Mouse (Mus musculus) MEL (cell line): ENCODE measurements around the gene Hivep2. TPM values are rescaled to one million over a fixed set of nuclear protein-coding genes. Genes with fewer than 3 reads are reported as not detected.

ENCODE experiments used
- DNase-seq: peaks from one replicate; pipeline ENCODE4 v3.0.0; 2011; ENCODE audit warnings: low read depth, low spot score
- H3K27ac ChIP-seq: 2 replicates; pipeline ENCODE4 v1.5.1; 2012; ENCODE audit warnings: low read depth, mild to moderate bottlenecking, control low read depth, low read length, moderate library complexity; ENCODE audit not compliant: control insufficient read depth
- H3K27me3 ChIP-seq, 2 experiments: fragments of 150-350 bp in 1 of 2; sonication (generic) in 1 of 2; 2 replicates each; pipeline ENCODE4 v1.6.1; 2012; ENCODE audit warnings: low read length in 2 of 2, mild to moderate bottlenecking in 2 of 2, improper control_type of control experiment in 1 of 2, moderate library complexity in 1 of 2; ENCODE audit not compliant: insufficient read depth in 2 of 2, control insufficient read depth in 1 of 2
- H3K36me3 ChIP-seq, 2 experiments: 2 replicates each; pipeline ENCODE4 v1.6.1; 2012 to 2014; ENCODE audit warnings: low read length in 2 of 2, improper control_type of control experiment in 1 of 2, inconsistent platforms in 1 of 2, mild to moderate bottlenecking in 1 of 2; ENCODE audit not compliant: insufficient read depth in 2 of 2, control insufficient read depth in 1 of 2
- H3K4me1 ChIP-seq, 2 experiments: fragments of 150-350 bp in 1 of 2; sonication (generic) in 1 of 2; 2 replicates each; pipeline ENCODE4 v1.6.1; 2012; ENCODE audit warnings: low read length in 2 of 2, improper control_type of control experiment in 1 of 2, mild to moderate bottlenecking in 1 of 2; ENCODE audit not compliant: insufficient read depth in 2 of 2, control insufficient read depth in 1 of 2
- H3K4me3 ChIP-seq, 2 experiments: fragments of 150-350 bp in 1 of 2; sonication (generic) in 1 of 2; 2 replicates each; pipeline ENCODE4 v1.5.1; 2012; ENCODE audit warnings: low read depth in 2 of 2, low read length in 2 of 2, mild to moderate bottlenecking in 2 of 2, moderate library complexity in 2 of 2, control low read depth in 1 of 2, improper control_type of control experiment in 1 of 2; ENCODE audit not compliant: control insufficient read depth in 1 of 2, insufficient read depth in 1 of 2
- H3K79me2 ChIP-seq: 2 replicates; pipeline ENCODE4 v1.6.1; 2012; ENCODE audit warnings: mild to moderate bottlenecking, low read length, moderate library complexity; ENCODE audit not compliant: control insufficient read depth, poor library complexity, insufficient read depth
- H3K9ac ChIP-seq: 2 replicates; pipeline ENCODE4 v1.6.1; 2012; ENCODE audit warnings: low read depth, mild to moderate bottlenecking, control low read depth, low read length, moderate library complexity; ENCODE audit not compliant: control insufficient read depth, poor library complexity, severe bottlenecking
- H3K9me3 ChIP-seq: fragments of 150-350 bp; sonication (generic); replicated peaks from 2 replicates; pipeline ENCODE4 v1.6.1; 2012; ENCODE audit warnings: mild to moderate bottlenecking, low read length, improper control_type of control experiment, moderate library complexity; ENCODE audit not compliant: insufficient read depth
- BHLHE40 ChIP-seq: IDR thresholded peaks from 2 replicates; pipeline ENCODE4 v1.6.1; 2012; ENCODE audit warnings: low read depth, mild to moderate bottlenecking, inconsistent platforms, low read length, improper control_type of control experiment, borderline replicate concordance
- CHD1 ChIP-seq: IDR thresholded peaks from 2 replicates; pipeline ENCODE4 v1.6.1; 2012; ENCODE audit warnings: low read depth, mild to moderate bottlenecking, inconsistent platforms, low read length, improper control_type of control experiment
- CHD2 ChIP-seq: IDR thresholded peaks from 2 replicates; pipeline ENCODE4 v1.6.1; 2011; ENCODE audit warnings: low read length, improper control_type of control experiment
- CTCF ChIP-seq, 3 experiments: IDR thresholded peaks in 2 of 3; conservative IDR thresholded peaks in 1 of 3; 2 replicates each; pipeline ENCODE4 v1.5.1; 2011 to 2012; ENCODE audit warnings: low read length in 3 of 3, low read depth in 2 of 3, mild to moderate bottlenecking in 2 of 3, improper control_type of control experiment in 1 of 3, inconsistent platforms in 1 of 3, mixed read lengths in 1 of 3, moderate library complexity in 1 of 3; ENCODE audit not compliant: control insufficient read depth in 1 of 3, insufficient read depth in 1 of 3, poor library complexity in 1 of 3, severe bottlenecking in 1 of 3
- E2F4 ChIP-seq: IDR thresholded peaks from 2 replicates; pipeline ENCODE4 v1.6.1; 2011; ENCODE audit warnings: low read depth, low read length, improper control_type of control experiment, borderline replicate concordance
- GABPA ChIP-seq: IDR thresholded peaks from 2 replicates; pipeline ENCODE4 v1.6.1; 2012; ENCODE audit warnings: low read depth, mild to moderate bottlenecking, inconsistent platforms, low read length, improper control_type of control experiment, moderate library complexity
- GATA1 ChIP-seq: IDR thresholded peaks from 2 replicates; pipeline ENCODE4 v1.6.1; 2011; ENCODE audit warnings: low read depth, low read length, improper control_type of control experiment
- HCFC1 ChIP-seq: IDR thresholded peaks from 2 replicates; pipeline ENCODE4 v1.6.1; 2012; ENCODE audit warnings: low read depth, mild to moderate bottlenecking, inconsistent platforms, low read length, improper control_type of control experiment, moderate library complexity
- KAT2A ChIP-seq: conservative IDR thresholded peaks from 2 replicates; pipeline ENCODE4 v1.6.1; 2012; ENCODE audit warnings: low read depth, low read length, improper control_type of control experiment, inconsistent platforms
- MAZ ChIP-seq: IDR thresholded peaks from 2 replicates; pipeline ENCODE4 v1.6.1; 2012; ENCODE audit warnings: low read depth, mild to moderate bottlenecking, inconsistent platforms, low read length, improper control_type of control experiment
- MEF2A ChIP-seq: IDR thresholded peaks from 2 replicates; pipeline ENCODE4 v1.6.1; 2014; ENCODE audit warnings: low read depth, mild to moderate bottlenecking, inconsistent platforms, low read length, improper control_type of control experiment; ENCODE audit not compliant: poor library complexity, insufficient replicate concordance, severe bottlenecking; ENCODE audit errors: extremely low read depth
- MYC ChIP-seq: IDR thresholded peaks from 2 replicates; pipeline ENCODE4 v1.6.1; 2011; ENCODE audit warnings: low read depth, mild to moderate bottlenecking, low read length, improper control_type of control experiment, moderate library complexity
- NELFE ChIP-seq: IDR thresholded peaks from 2 replicates; pipeline ENCODE4 v1.6.1; 2011; ENCODE audit warnings: low read depth, low read length, improper control_type of control experiment
- POLR2A ChIP-seq, 2 experiments: IDR thresholded peaks; 2 replicates each; pipeline ENCODE4 v1.6.1; 2011 to 2012; ENCODE audit warnings: low read length in 2 of 2, mild to moderate bottlenecking in 2 of 2, control low read depth in 1 of 2, improper control_type of control experiment in 1 of 2, low read depth in 1 of 2, moderate library complexity in 1 of 2; ENCODE audit not compliant: control insufficient read depth in 1 of 2, insufficient read depth in 1 of 2, poor library complexity in 1 of 2
- POLR2AphosphoS2 ChIP-seq: IDR thresholded peaks from 2 replicates; pipeline ENCODE4 v1.6.1; 2011; ENCODE audit warnings: low read length, improper control_type of control experiment
- POLR2AphosphoS5 ChIP-seq: IDR thresholded peaks from 2 replicates; pipeline ENCODE4 v1.6.1; 2012; ENCODE audit warnings: low read depth, borderline replicate concordance, mild to moderate bottlenecking, inconsistent platforms, low read length, moderate library complexity, mixed read lengths
- RAD21 ChIP-seq: IDR thresholded peaks from 2 replicates; pipeline ENCODE4 v1.6.1; 2011; ENCODE audit warnings: mild to moderate bottlenecking, low read depth, low read length, improper control_type of control experiment
- SIN3A ChIP-seq: IDR thresholded peaks from 2 replicates; pipeline ENCODE4 v1.6.1; 2012; ENCODE audit warnings: low read length, improper control_type of control experiment, inconsistent platforms
- UBTF ChIP-seq: IDR thresholded peaks from 2 replicates; pipeline ENCODE4 v1.6.1; 2012; ENCODE audit warnings: low read depth, mild to moderate bottlenecking, inconsistent platforms, low read length, improper control_type of control experiment, moderate library complexity, borderline replicate concordance; ENCODE audit not compliant: insufficient read depth
- USF1 ChIP-seq: IDR thresholded peaks from 2 replicates; pipeline ENCODE4 v1.6.1; 2014; ENCODE audit warnings: low read depth, mild to moderate bottlenecking, inconsistent platforms, low read length, improper control_type of control experiment, moderate library complexity
- USF2 ChIP-seq, 2 experiments: IDR thresholded peaks; 2 replicates each; pipeline ENCODE4 v1.6.1; 2011 to 2012; ENCODE audit warnings: improper control_type of control experiment in 2 of 2, low read length in 2 of 2, borderline replicate concordance in 1 of 2, inconsistent platforms in 1 of 2, low read depth in 1 of 2, mild to moderate bottlenecking in 1 of 2; ENCODE audit not compliant: insufficient read depth in 1 of 2
- ZC3H11A ChIP-seq: IDR thresholded peaks from 2 replicates; pipeline ENCODE4 v1.6.1; 2012; ENCODE audit warnings: low read depth, mild to moderate bottlenecking, inconsistent platforms, low read length, improper control_type of control experiment
- ZKSCAN1 ChIP-seq: IDR thresholded peaks from 2 replicates; pipeline ENCODE4 v1.6.1; 2012; ENCODE audit warnings: low read depth, mild to moderate bottlenecking, inconsistent platforms, low read length, improper control_type of control experiment, moderate library complexity
- ZNF384 ChIP-seq: IDR thresholded peaks from 2 replicates; pipeline ENCODE4 v1.6.1; 2012; ENCODE audit warnings: low read depth, mild to moderate bottlenecking, inconsistent platforms, low read length, improper control_type of control experiment
- polyA plus RNA-seq, 2 experiments: library from polyadenylated mRNA; stranded (reverse) in 1 of 2; unstranded in 1 of 2; fragments of >175 nt in 1 of 2; fragments of >200 nt in 1 of 2; gene quantifications; 2 replicates each; pipeline versions ENCODE4 v1.2.1 to v1.2.4; 2012; ENCODE audit warnings: low replicate concordance in 2 of 2, low read depth in 1 of 2; ENCODE audit not compliant: insufficient read length in 2 of 2, insufficient read depth in 1 of 2, missing spikeins in 1 of 2
- total RNA-seq: library from RNA; depleted of rRNA; stranded (reverse); fragments of 300-350 nt; gene quantifications from 2 replicates; pipeline ENCODE4 v1.2.3, GENCODE M21; 2012

The Hivep2 gene
- total and polyA plus RNA-seq, 3 experiments: not detected

GRCm38 (mm10) chr10:14144840-14145239, 179.0 kb downstream of the Hivep2 start:
- Histone ChIP-seq H3K27me3 (no peaks in the 10 kb centered on the region), H3K36me3 (no peaks in the 10 kb centered on the region), H3K4me1 (no peaks in the 10 kb centered on the region), H3K79me2 (no peaks in the 10 kb centered on the region), H3K9me3 (no peaks in the 10 kb centered on the region), H3K4me3 (no peak overlapping the region), H3K27ac (no peak overlapping the region), H3K9ac (no peak overlapping the region)
- no peak for DNase-seq
- TF ChIP-seq MEF2A (no peak), UBTF (no peak), GABPA (no peak), MYC (no peak), CTCF (IDR thresholded peaks at IDR 0.05 in 2 of 3, conservative IDR thresholded peaks at IDR 0.05 in 1 of 3; ENCODE audit: control insufficient read depth in 1 of 3, insufficient read depth in 1 of 3, low read depth in 2 of 3, low read length in 3 of 3, poor library complexity in 1 of 3, severe bottlenecking in 1 of 3) (no peak), USF2 (IDR thresholded peaks at IDR 0.05; ENCODE audit: borderline replicate concordance in 1 of 2, insufficient read depth in 1 of 2, low read depth in 1 of 2, low read length in 2 of 2) (no peak), POLR2AphosphoS2 (no peak), ZKSCAN1 (no peak), USF1 (no peak), CHD1 (no peak), E2F4 (no peak), MAZ (no peak), NELFE (no peak), KAT2A (no peak), ZNF384 (no peak), CHD2 (no peak), GATA1 (no peak)

GRCm38 (mm10) chr10:14164829-14165228, 199.0 kb downstream of the Hivep2 start:
- Histone ChIP-seq H3K27ac (no peak overlapping the region), H3K9ac (no peak overlapping the region), H3K4me1 (no peaks in the 10 kb centered on the region), H3K9me3 (no peaks in the 10 kb centered on the region), H3K4me3 (no peak overlapping the region), H3K27me3 (no peaks in the 10 kb centered on the region), H3K36me3 (no peaks in the 10 kb centered on the region), H3K79me2 (no peaks in the 10 kb centered on the region)
- DNase-seq: no peak
- no peak for TF ChIP-seq BHLHE40
- no peak for TF ChIP-seq POLR2A (IDR thresholded peaks at IDR 0.05; ENCODE audit: control insufficient read depth in 1 of 2, insufficient read depth in 1 of 2, low read depth in 1 of 2, low read length in 2 of 2, poor library complexity in 1 of 2)
- no peak for TF ChIP-seq GATA1
- TF ChIP-seq USF2 (IDR thresholded peaks at IDR 0.05; ENCODE audit: borderline replicate concordance in 1 of 2, insufficient read depth in 1 of 2, low read depth in 1 of 2, low read length in 2 of 2): no peak
- no peak for TF ChIP-seq HCFC1
- no peak for TF ChIP-seq ZKSCAN1
- no peak for TF ChIP-seq SIN3A
- TF ChIP-seq MYC: no peak
- TF ChIP-seq POLR2AphosphoS5: no peak
- TF ChIP-seq RAD21: no peak
- no peak for TF ChIP-seq NELFE
- TF ChIP-seq MEF2A: no peak
- no peak for TF ChIP-seq ZC3H11A
- no peak for TF ChIP-seq GABPA
